Mouse (Mus musculus) CD8-positive naive resting alpha-beta T cell, adult 57 days (primary cell): ENCODE measurements around the gene Cops2. TPM values are rescaled to one million over a fixed set of nuclear protein-coding genes. Genes with fewer than 3 reads are reported as not detected.

ENCODE experiments used
- total RNA-seq: library from RNA; stranded (reverse); gene quantifications from one replicate; pipeline ENCODE4 v1.2.4, GENCODE M21; 2023

Gene Cops2
- 70.0 TPM for total RNA-seq

GRCm38 (mm10) chr2:125858521-125859280, at the start of gene Cops2, which contains the start of gene Galk2:
Gene Cops2 (minus strand): TSS chr2:125859139.
Gene Galk2 (plus strand): TSS chr2:125859109.

GRCm38 (mm10) chr2:125782719-125783109, 76.2 kb downstream of the Cops2 start, which contains the start of gene Secisbp2l:
Gene Secisbp2l (minus strand): TSS chr2:125782870.

Other genes starting within 250 kb of the Cops2 start
- gene Cep152, start 234.0 kb downstream of the Cops2 start, total RNA-seq, result 22.0 TPM
- 31.7 TPM for gene Eid1, start 186.0 kb downstream of the Cops2 start, total RNA-seq
- gene Shc4, start 135.0 kb downstream of the Cops2 start, total RNA-seq, result 0.46 TPM
- 40.9 TPM for gene Secisbp2l, start 76.3 kb downstream of the Cops2 start, total RNA-seq
- gene Galk2, start within 50 bp of the Cops2 start, total RNA-seq, result 29.6 TPM
- 0.70 TPM for gene Fgf7, start 175.5 kb upstream of the Cops2 start, total RNA-seq